Mouse (Mus musculus) stomach, postnatal 0 days (tissue): Measurements from ENCODE around the gene Slc13a3.

ENCODE experiments used
- CTCF ChIP-seq: IDR thresholded peaks from 2 replicates; pipeline ENCODE4 v1.5.1; 2016; ENCODE audit warnings: antibody characterized with exemption, low read depth, mild to moderate bottlenecking, moderate library complexity
- EP300 ChIP-seq: optimal IDR thresholded peaks from 2 replicates; pipeline ENCODE3; 2016; ENCODE audit warnings: antibody characterized with exemption

DNA sequence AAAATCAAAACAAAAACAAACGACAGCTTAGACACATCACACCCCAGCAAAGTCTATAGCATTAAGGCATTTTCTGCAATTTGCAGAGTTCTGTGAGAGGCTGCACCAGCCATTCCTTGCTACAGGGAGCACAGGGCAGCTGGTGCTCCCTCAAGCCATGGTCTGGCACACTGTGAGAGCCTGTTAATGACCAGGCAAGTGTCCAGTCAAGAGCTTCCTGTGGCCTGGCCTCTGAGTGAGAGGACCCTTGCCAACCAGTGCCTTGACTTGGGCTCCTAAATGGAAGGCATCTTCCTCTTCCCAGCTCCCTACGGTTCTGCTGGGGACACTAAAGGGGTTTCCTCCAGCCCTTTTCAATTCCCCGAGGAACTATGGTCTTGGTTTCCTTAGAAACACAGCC is 59.1 kb downstream of the Slc13a3 start:
- TF ChIP-seq CTCF: no peak
- no peak for TF ChIP-seq EP300
